Mouse (Mus musculus): ENCODE measurements around the gene Gpr176. TPM values are rescaled to one million over a fixed set of nuclear protein-coding genes. Genes with fewer than 3 reads are reported as not detected.
"Not testable (repeated sequence)": the region's sequence is repeated elsewhere in the genome, so short reads cannot be mapped to it uniquely, and the experiment has no call there.

The Gpr176 gene
- polyA plus RNA-seq, 1 experiment from 2014 or later = 1.3 TPM

- Histone ChIP-seq H3K4me3 (ENCODE audit: low read depth, low read length) (no peak overlapping the region), H3K27me3 (replicated peaks; ENCODE audit: control insufficient read depth, insufficient read depth, low read length) (no peaks in the 10 kb centered on the region), H3K27ac (ENCODE audit: low read depth, low read length) (no peak overlapping the region), H3K4me1 (replicated peaks; ENCODE audit: control insufficient read depth, insufficient read depth, low read length) (no peaks in the 10 kb centered on the region), H3K36me3 (ENCODE audit: control insufficient read depth, insufficient read depth, low read length) (no peaks in the 10 kb centered on the region), H3K9ac (ENCODE audit: low read depth, low read length) (no peak overlapping the region), H3K4me2 (no peak overlapping the region), H3K9me3 (ENCODE audit: control insufficient read depth, low read length) (no peaks in the 10 kb centered on the region)
- DNase-seq (ENCODE audit: low spot score) (no peak), ATAC-seq (replicated peaks; ENCODE audit: low FRiP score) (no peak)
- WGBS = 79% methylated on average over 8 of the region's 8 CpGs
These were observed 72.1 kb downstream of the Gpr176 start for GRCm38 (mm10) chr2:118301041-118301545.

- H3K9me3 ChIP-seq (ENCODE audit: control insufficient read depth, low read length) = no peaks in the 10 kb centered on the region
- no peak overlapping the region for H3K27ac ChIP-seq (ENCODE audit: low read depth, low read length)
- no peaks in the 10 kb centered on the region for H3K36me3 ChIP-seq (ENCODE audit: control insufficient read depth, insufficient read depth, low read length)
- H3K4me3 ChIP-seq (ENCODE audit: low read depth, low read length) = no peak overlapping the region
- 83% methylated on average over 2 of the region's 2 CpGs for WGBS
- no peak for DNase-seq (ENCODE audit: low spot score)
- no peaks in the 10 kb centered on the region for H3K4me1 ChIP-seq (replicated peaks; ENCODE audit: control insufficient read depth, insufficient read depth, low read length)
- H3K9ac ChIP-seq (ENCODE audit: low read depth, low read length) = no peak overlapping the region
- H3K27me3 ChIP-seq (replicated peaks; ENCODE audit: control insufficient read depth, insufficient read depth, low read length) = no peaks in the 10 kb centered on the region
- no peak overlapping the region for H3K4me2 ChIP-seq
- no peak for ATAC-seq (replicated peaks; ENCODE audit: low FRiP score)
These were observed 73.2 kb downstream of the Gpr176 start for GRCm38 (mm10) chr2:118299981-118300380.

- 75% methylated on average over 4 of the region's 4 CpGs for WGBS
- H3K4me3 ChIP-seq (ENCODE audit: low read depth, low read length) = no peak overlapping the region
- H3K4me2 ChIP-seq = no peak overlapping the region
- H3K4me1 ChIP-seq (replicated peaks; ENCODE audit: control insufficient read depth, insufficient read depth, low read length) = no peaks in the 10 kb centered on the region
- H3K36me3 ChIP-seq (ENCODE audit: control insufficient read depth, insufficient read depth, low read length) = no peaks in the 10 kb centered on the region
- H3K9ac ChIP-seq (ENCODE audit: low read depth, low read length) = no peak overlapping the region
- no peak for ATAC-seq (replicated peaks; ENCODE audit: low FRiP score)
- no peaks in the 10 kb centered on the region for H3K27me3 ChIP-seq (replicated peaks; ENCODE audit: control insufficient read depth, insufficient read depth, low read length)
- no peaks in the 10 kb centered on the region for H3K9me3 ChIP-seq (ENCODE audit: control insufficient read depth, low read length)
- DNase-seq (ENCODE audit: low spot score) = no peak
- no peak overlapping the region for H3K27ac ChIP-seq (ENCODE audit: low read depth, low read length)
These were observed 74.6 kb downstream of the Gpr176 start for GRCm38 (mm10) chr2:118298601-118299000.

GRCm38 (mm10) chr2:118297966-118298365, 75.3 kb downstream of the Gpr176 start:
- H3K9me3 ChIP-seq (ENCODE audit: control insufficient read depth, low read length) = no peaks in the 10 kb centered on the region
- H3K27ac ChIP-seq (ENCODE audit: low read depth, low read length) = no peak overlapping the region
- H3K27me3 ChIP-seq (replicated peaks; ENCODE audit: control insufficient read depth, insufficient read depth, low read length) = no peaks in the 10 kb centered on the region
- ATAC-seq (replicated peaks; ENCODE audit: low FRiP score) (no peak), DNase-seq (ENCODE audit: low spot score) (no peak)
- no peaks in the 10 kb centered on the region for H3K36me3 ChIP-seq (ENCODE audit: control insufficient read depth, insufficient read depth, low read length)
- H3K4me3 ChIP-seq (ENCODE audit: low read depth, low read length) = no peak overlapping the region
- H3K9ac ChIP-seq (ENCODE audit: low read depth, low read length) = no peak overlapping the region
- H3K4me2 ChIP-seq = no peak overlapping the region
- no peaks in the 10 kb centered on the region for H3K4me1 ChIP-seq (replicated peaks; ENCODE audit: control insufficient read depth, insufficient read depth, low read length)
- 56% methylated on average over 2 of the region's 2 CpGs for WGBS

GRCm38 (mm10) chr2:118295505-118295904, 77.7 kb downstream of the Gpr176 start:
- no peaks in the 10 kb centered on the region for H3K4me1 ChIP-seq (replicated peaks; ENCODE audit: control insufficient read depth, insufficient read depth, low read length)
- no peaks in the 10 kb centered on the region for H3K27me3 ChIP-seq (replicated peaks; ENCODE audit: control insufficient read depth, insufficient read depth, low read length)
- no peaks in the 10 kb centered on the region for H3K36me3 ChIP-seq (ENCODE audit: control insufficient read depth, insufficient read depth, low read length)
- H3K4me2 ChIP-seq = no peak overlapping the region
- no peak for DNase-seq (ENCODE audit: low spot score)
- 79% methylated on average over 7 of the region's 7 CpGs for WGBS
- no peak overlapping the region for H3K27ac ChIP-seq (ENCODE audit: low read depth, low read length)
- no peak overlapping the region for H3K9ac ChIP-seq (ENCODE audit: low read depth, low read length)
- no peak overlapping the region for H3K4me3 ChIP-seq (ENCODE audit: low read depth, low read length)
- no peak for ATAC-seq (replicated peaks; ENCODE audit: low FRiP score)
- H3K9me3 ChIP-seq (ENCODE audit: control insufficient read depth, low read length) = no peaks in the 10 kb centered on the region

- ATAC-seq (replicated peaks; ENCODE audit: low FRiP score) (no peak), DNase-seq (ENCODE audit: low spot score) (no peak)
- no peaks in the 10 kb centered on the region for H3K4me1 ChIP-seq (replicated peaks; ENCODE audit: control insufficient read depth, insufficient read depth, low read length)
- no peak overlapping the region for H3K27ac ChIP-seq (ENCODE audit: low read depth, low read length)
- no peak overlapping the region for H3K9ac ChIP-seq (ENCODE audit: low read depth, low read length)
- H3K27me3 ChIP-seq (replicated peaks; ENCODE audit: control insufficient read depth, insufficient read depth, low read length) = no peaks in the 10 kb centered on the region
- no peak overlapping the region for H3K4me3 ChIP-seq (ENCODE audit: low read depth, low read length)
- 80% methylated on average over 5 of the region's 5 CpGs for WGBS
- no peaks in the 10 kb centered on the region for H3K36me3 ChIP-seq (ENCODE audit: control insufficient read depth, insufficient read depth, low read length)
- no peak overlapping the region for H3K4me2 ChIP-seq
- no peaks in the 10 kb centered on the region for H3K9me3 ChIP-seq (ENCODE audit: control insufficient read depth, low read length)
These were observed 79.6 kb downstream of the Gpr176 start for GRCm38 (mm10) chr2:118293583-118293982.

GRCm38 (mm10) chr2:118289066-118289460, 84.2 kb downstream of the Gpr176 start:
- ATAC-seq (replicated peaks; ENCODE audit: low FRiP score); H3K9me3 ChIP-seq (ENCODE audit: control insufficient read depth, low read length); H3K27ac ChIP-seq (ENCODE audit: low read depth, low read length); H3K4me3 ChIP-seq (ENCODE audit: low read depth, low read length); H3K4me1 ChIP-seq (replicated peaks; ENCODE audit: control insufficient read depth, insufficient read depth, low read length); H3K27me3 ChIP-seq (replicated peaks; ENCODE audit: control insufficient read depth, insufficient read depth, low read length); H3K36me3 ChIP-seq (ENCODE audit: control insufficient read depth, insufficient read depth, low read length); H3K9ac ChIP-seq (ENCODE audit: low read depth, low read length); DNase-seq (ENCODE audit: low spot score); H3K4me2 ChIP-seq: not testable (repeated sequence)
- WGBS = 83% methylated on average over 7 of the region's 7 CpGs

- Histone ChIP-seq H3K4me3 (ENCODE audit: low read depth, low read length) (no peak overlapping the region), H3K36me3 (ENCODE audit: control insufficient read depth, insufficient read depth, low read length) (no peaks in the 10 kb centered on the region), H3K4me1 (replicated peaks; ENCODE audit: control insufficient read depth, insufficient read depth, low read length) (no peaks in the 10 kb centered on the region), H3K27me3 (replicated peaks; ENCODE audit: control insufficient read depth, insufficient read depth, low read length) (no peaks in the 10 kb centered on the region), H3K4me2 (no peak overlapping the region), H3K9ac (ENCODE audit: low read depth, low read length) (no peak overlapping the region), H3K27ac (ENCODE audit: low read depth, low read length) (no peak overlapping the region), H3K9me3 (ENCODE audit: control insufficient read depth, low read length) (no peaks in the 10 kb centered on the region)
- DNase-seq (ENCODE audit: low spot score) (no peak), ATAC-seq (replicated peaks; ENCODE audit: low FRiP score) (no peak)
- WGBS = 87% methylated on average over 9 of the region's 9 CpGs
These were observed 84.7 kb downstream of the Gpr176 start for GRCm38 (mm10) chr2:118288326-118289065.

- Histone ChIP-seq H3K27me3 (replicated peaks; ENCODE audit: control insufficient read depth, insufficient read depth, low read length) (no peaks in the 10 kb centered on the region), H3K4me1 (replicated peaks; ENCODE audit: control insufficient read depth, insufficient read depth, low read length) (no peaks in the 10 kb centered on the region), H3K36me3 (ENCODE audit: control insufficient read depth, insufficient read depth, low read length) (no peaks in the 10 kb centered on the region), H3K27ac (ENCODE audit: low read depth, low read length) (no peak overlapping the region), H3K4me3 (ENCODE audit: low read depth, low read length) (no peak overlapping the region), H3K9me3 (ENCODE audit: control insufficient read depth, low read length) (no peaks in the 10 kb centered on the region), H3K9ac (ENCODE audit: low read depth, low read length) (no peak overlapping the region), H3K4me2 (no peak overlapping the region)
- 74% methylated on average over 4 of the region's 4 CpGs for WGBS
- no peak for ATAC-seq (replicated peaks; ENCODE audit: low FRiP score)
- DNase-seq (ENCODE audit: low spot score) = no peak
These were observed 85.5 kb downstream of the Gpr176 start for GRCm38 (mm10) chr2:118287678-118288077.
